Mouse (Mus musculus) embryonic fibroblast, embryonic 13.5 days (primary cell): ENCODE data around the gene Nod1.

Source experiments
- CTCF ChIP-seq: IDR thresholded peaks from 2 replicates; pipeline ENCODE4 v1.5.1; 2011; ENCODE audit warnings: mild to moderate bottlenecking, control low read depth, low read length, moderate library complexity, borderline replicate concordance; ENCODE audit not compliant: insufficient read depth
- POLR2A ChIP-seq: IDR thresholded peaks from 2 replicates; pipeline ENCODE4 v1.6.1; 2011; ENCODE audit warnings: low read depth, mild to moderate bottlenecking, control low read depth, low read length, moderate library complexity

DNA sequence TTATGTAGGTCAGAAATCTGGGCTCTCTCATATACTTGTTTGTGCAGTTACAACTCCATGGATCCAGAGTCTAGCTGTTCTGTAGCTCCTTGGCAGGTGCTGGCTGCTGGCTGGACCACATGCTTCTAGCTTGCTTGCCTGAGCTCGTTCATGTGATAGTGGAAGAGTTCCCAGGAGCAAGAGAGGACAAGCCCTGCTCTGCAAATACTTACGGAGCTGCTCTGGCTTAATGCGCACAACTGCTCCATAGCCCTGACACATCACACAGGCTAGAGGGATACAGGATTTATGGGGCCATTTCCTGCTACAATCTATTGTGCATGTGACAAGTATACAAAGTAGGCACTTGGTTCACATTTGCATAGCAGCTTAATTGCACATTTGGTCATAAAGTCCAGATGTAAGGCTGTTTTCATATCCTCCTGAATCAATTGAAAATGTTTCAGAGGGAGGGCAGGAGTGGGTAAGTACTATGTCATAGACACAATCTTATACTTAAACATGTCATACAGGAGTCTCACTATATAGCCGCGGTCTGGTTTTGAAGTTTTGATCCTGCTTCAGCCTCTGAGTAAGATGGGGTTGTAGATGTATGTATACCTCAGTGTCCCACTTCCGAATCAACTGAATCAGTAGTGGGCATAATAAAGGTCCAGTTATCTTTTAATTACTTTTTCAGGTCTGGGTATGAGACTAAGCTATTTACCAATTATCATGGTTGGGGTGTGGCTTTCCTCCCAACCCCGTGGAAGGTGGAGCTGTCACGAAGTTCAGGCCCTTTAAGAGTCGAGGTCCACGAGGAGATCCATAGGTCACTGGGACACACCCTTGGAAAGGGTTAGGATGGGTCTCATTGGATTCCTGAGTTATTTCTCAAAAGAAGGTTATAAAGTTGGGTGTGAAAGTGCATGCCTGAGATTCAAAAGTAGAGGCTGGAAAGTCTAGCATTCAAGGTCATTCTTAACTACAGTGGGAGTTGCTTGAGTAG is 66.1 kb downstream of the Nod1 start:
- TF ChIP-seq CTCF (no peak), POLR2A (no peak)
